Mouse (Mus musculus) kidney, adult 2 months (tissue): ENCODE results near the gene Sav1. TPM values are rescaled to one million over a fixed set of nuclear protein-coding genes. Genes with fewer than 3 reads are reported as not detected.
A peak's percentile ranks its signal among the peaks of the same experiment; 100 is the strongest.

ENCODE experiments used
- DNase-seq: peaks from one replicate; pipeline ENCODE4 v3.0.0; 2021
- H3K27ac ChIP-seq: fragments of 200-500 bp; 2 replicates; pipeline ENCODE4 v1.5.1; 2012; ENCODE audit warnings: low read depth, low read length, control low read depth, inconsistent platforms; ENCODE audit not compliant: insufficient read depth
- H3K27me3 ChIP-seq: fragments of 200-500 bp; replicated peaks from 2 replicates; pipeline ENCODE4 v1.6.1; 2012; ENCODE audit warnings: mild to moderate bottlenecking, moderate library complexity, low read length, inconsistent platforms; ENCODE audit not compliant: control insufficient read depth, insufficient read depth
- H3K36me3 ChIP-seq: fragments of 200-500 bp; 2 replicates; pipeline ENCODE4 v1.6.1; 2012; ENCODE audit warnings: mild to moderate bottlenecking, moderate library complexity, low read length, inconsistent platforms; ENCODE audit not compliant: control insufficient read depth, insufficient read depth
- H3K4me1 ChIP-seq: fragments of 200-500 bp; 2 replicates; pipeline ENCODE4 v1.6.1; 2011; ENCODE audit warnings: low read length; ENCODE audit not compliant: control insufficient read depth, insufficient read depth
- H3K4me3 ChIP-seq: fragments of 200-500 bp; 2 replicates; pipeline ENCODE4 v1.5.1; 2011; ENCODE audit warnings: mild to moderate bottlenecking, low read depth, low read length, control low read depth; ENCODE audit not compliant: insufficient read depth
- CTCF ChIP-seq: fragments of 200-500 bp; conservative IDR thresholded peaks from 2 replicates; pipeline ENCODE4 v1.5.1; 2011; ENCODE audit warnings: low read depth, mild to moderate bottlenecking, control low read depth, low read length, moderate library complexity, mixed read lengths; ENCODE audit not compliant: insufficient read depth, insufficient read length
- POLR2A ChIP-seq: fragments of 200-500 bp; IDR thresholded peaks from one replicate; pipeline ENCODE4 v1.6.1; 2011; ENCODE audit warnings: low read depth, low read length, control low read depth
- WGBS: fragments of 180-500 bp; shearing (Covaris S2); methylation state at CpG from one replicate; pipeline ENCODE4 v1.1.7; 2018; 5-methylcytosine and 5-hydroxymethylcytosine counted together
- polyA plus RNA-seq: library from polyadenylated mRNA; depleted of rRNA; stranded (reverse); fragments of >200 nt; gene quantifications from 2 replicates; pipeline ENCODE4 v1.2.3, GENCODE M21; 2012

The Sav1 gene
- polyA plus RNA-seq, 1 experiment, result 22.6 TPM

DNA sequence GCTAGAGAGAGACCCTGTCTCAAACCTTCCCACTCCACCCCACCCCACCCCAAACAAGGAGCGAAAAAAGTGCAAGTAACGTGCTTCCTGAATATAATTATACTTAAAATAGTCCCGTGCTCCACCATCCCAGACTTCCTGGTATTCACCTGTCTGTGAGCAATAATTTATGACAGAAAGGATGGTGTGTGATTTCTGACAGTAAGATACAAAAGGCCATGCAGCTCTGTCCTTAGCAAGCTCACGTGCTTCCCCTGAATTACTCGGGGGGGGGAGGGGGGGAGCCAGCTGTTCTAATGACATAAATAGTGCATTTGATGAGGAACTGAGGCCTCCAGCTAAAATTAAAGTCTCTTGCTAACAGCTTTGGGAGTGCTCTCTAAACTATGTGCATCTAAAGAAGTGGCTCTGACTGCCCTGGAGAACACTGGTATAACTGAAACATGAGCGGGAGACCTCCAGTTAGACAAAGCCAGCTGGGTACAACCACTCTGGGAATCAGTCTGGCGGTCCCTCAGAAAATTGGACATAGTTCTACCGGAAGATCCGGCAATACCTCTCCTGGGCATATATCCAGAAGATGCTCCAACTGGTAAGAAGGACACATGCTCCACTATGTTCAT is 9.3 kb downstream of the Sav1 start:
- H3K27me3 ChIP-seq, result no peaks in the 10 kb centered on the region
- H3K27ac ChIP-seq, result peak overlapping the region; percentile 73; the same call in 1 of the 2 replicates
- peaks cover 3% of the 10 kb centered on the region; the same call in 1 of the 2 replicates for H3K4me1 ChIP-seq
- WGBS, result 32% methylated on average over 9 of the region's 9 CpGs
- no peak for TF ChIP-seq POLR2A
- TF ChIP-seq CTCF, result no peak
- peak; percentile 83 for DNase-seq
- H3K36me3 ChIP-seq, result peaks cover 5% of the 10 kb centered on the region
- no peak overlapping the region for H3K4me3 ChIP-seq

- Histone ChIP-seq H3K4me1 (peaks cover 3% of the 10 kb centered on the region; the same call in 1 of the 2 replicates), H3K27ac (no peak overlapping the region), H3K4me3 (no peak overlapping the region), H3K27me3 (no peaks in the 10 kb centered on the region), H3K36me3 (peaks cover 5% of the 10 kb centered on the region)
- no peak for TF ChIP-seq CTCF
- TF ChIP-seq POLR2A, result no peak
- DNase-seq, result no peak
- 64% methylated on average over 6 of the region's 6 CpGs for WGBS
These were observed 10.1 kb downstream of the Sav1 start for GRCm38 (mm10) chr12:69976688-69977087.

GRCm38 (mm10) chr12:69973666-69974065 is 13.1 kb downstream of the Sav1 start:
- H3K27me3 ChIP-seq, result no peaks in the 10 kb centered on the region
- no peak overlapping the region for H3K27ac ChIP-seq
- peaks cover 4% of the 10 kb centered on the region for H3K36me3 ChIP-seq
- TF ChIP-seq CTCF, result no peak
- TF ChIP-seq POLR2A, result no peak
- DNase-seq, result no peak
- peaks cover 3% of the 10 kb centered on the region; the same call in 1 of the 2 replicates for H3K4me1 ChIP-seq
- no peak overlapping the region for H3K4me3 ChIP-seq

DNA sequence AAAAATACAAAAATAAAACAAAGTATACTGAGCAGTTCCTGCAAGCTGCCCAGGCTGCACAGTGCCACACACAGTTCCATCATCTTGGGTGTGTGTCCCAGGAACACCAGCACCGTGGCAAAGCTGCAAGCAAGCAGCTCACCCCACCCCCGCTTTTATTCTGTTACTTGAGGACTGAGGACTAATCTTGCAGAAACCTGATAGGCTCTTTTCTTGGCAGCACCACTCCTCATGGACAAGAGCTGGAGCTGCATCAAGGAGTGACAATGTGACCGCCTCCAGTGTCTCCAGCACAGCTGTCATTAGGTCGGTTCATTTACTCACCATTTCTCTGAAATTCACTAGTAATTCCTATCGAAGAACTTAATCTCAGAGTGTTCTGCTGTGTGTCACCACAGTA is 18.6 kb downstream of the Sav1 start:
- Histone ChIP-seq H3K4me1 (no peaks in the 10 kb centered on the region), H3K4me3 (no peak overlapping the region), H3K27me3 (no peaks in the 10 kb centered on the region), H3K36me3 (peaks cover 6% of the 10 kb centered on the region; the same call in 1 of the 2 replicates), H3K27ac (no peak overlapping the region)
- DNase-seq, result no peak
- WGBS, result 60% methylated on average over 5 of the region's 5 CpGs
- TF ChIP-seq POLR2A (no peak), CTCF (no peak)

DNA sequence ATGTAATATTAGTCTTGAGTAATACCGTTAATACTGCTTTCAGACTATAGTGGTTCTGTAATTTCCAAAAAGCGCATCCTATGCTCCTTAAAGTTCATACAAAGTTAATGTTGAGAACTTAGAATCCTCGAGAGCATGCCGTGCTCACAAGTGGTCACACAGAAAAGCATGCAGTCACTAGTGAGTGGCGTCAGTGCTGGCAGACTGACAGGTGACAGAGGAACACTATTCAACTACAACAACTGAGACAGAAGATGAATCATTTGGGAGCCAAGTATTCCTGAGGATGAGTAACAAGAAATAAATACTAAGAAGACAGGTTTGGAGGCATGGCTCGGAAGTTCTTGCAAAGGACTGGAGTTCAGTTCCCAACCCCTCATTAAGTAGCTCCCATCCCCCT is 19.7 kb downstream of the Sav1 start:
- no peak for DNase-seq
- Histone ChIP-seq H3K27me3 (no peaks in the 10 kb centered on the region), H3K4me1 (no peaks in the 10 kb centered on the region), H3K27ac (no peak overlapping the region), H3K4me3 (no peak overlapping the region), H3K36me3 (peaks cover 6% of the 10 kb centered on the region; the same call in 1 of the 2 replicates)
- WGBS, result 84% methylated on average over 6 of the region's 6 CpGs
- TF ChIP-seq CTCF (no peak), POLR2A (no peak)

- peak; percentile 34 for DNase-seq
- Histone ChIP-seq H3K27me3 (no peaks in the 10 kb centered on the region), H3K27ac (no peak overlapping the region), H3K4me3 (no peak overlapping the region), H3K36me3 (peaks cover 6% of the 10 kb centered on the region; the same call in 1 of the 2 replicates), H3K4me1 (no peaks in the 10 kb centered on the region)
- no peak for TF ChIP-seq CTCF
- TF ChIP-seq POLR2A, result no peak
- WGBS, result 55% methylated on average over 5 of the region's 5 CpGs
These were observed 20.7 kb downstream of the Sav1 start for GRCm38 (mm10) chr12:69966071-69966470.

DNA sequence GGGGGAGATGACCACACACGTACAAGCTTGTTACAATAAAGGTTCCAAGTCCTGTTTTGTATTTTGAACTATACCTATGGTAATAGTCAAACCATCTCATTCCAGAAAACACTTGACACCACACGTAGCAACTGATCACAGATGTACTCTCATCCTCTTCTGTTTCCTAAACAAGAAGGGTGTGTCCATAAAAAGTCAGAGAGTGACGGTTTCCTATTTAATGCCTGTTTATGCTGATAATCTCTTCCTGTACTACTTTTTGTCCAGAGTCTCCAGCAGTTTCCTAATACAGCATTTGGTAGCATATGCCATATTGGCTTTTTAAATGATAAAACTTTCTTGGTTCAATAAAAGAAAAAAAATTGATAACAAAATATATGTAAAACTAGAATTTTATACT is 21.2 kb downstream of the Sav1 start:
- no peak for TF ChIP-seq POLR2A
- no peak for TF ChIP-seq CTCF
- Histone ChIP-seq H3K27me3 (no peaks in the 10 kb centered on the region), H3K36me3 (peaks cover 6% of the 10 kb centered on the region; the same call in 1 of the 2 replicates), H3K4me3 (no peak overlapping the region), H3K27ac (no peak overlapping the region), H3K4me1 (no peaks in the 10 kb centered on the region)
- DNase-seq, result no peak
- 63% methylated on average over 3 of the region's 3 CpGs for WGBS
